Mouse (Mus musculus) midbrain, embryonic 15.5 days (tissue): Measurements from ENCODE around the gene Itsn1. TPM values are rescaled to one million over a fixed set of nuclear protein-coding genes. Genes with fewer than 3 reads are reported as not detected.

Experiments
- ATAC-seq: fragments of 200-750 bp; cut with Nextera tagmentation; replicated peaks from 2 replicates; pipeline ENCODE4 v1.8.0; 2017; ENCODE audit warnings: moderate TSS enrichment
- H3K27ac ChIP-seq: fragments of 300-500 bp; sonication (generic); 2 replicates; pipeline ENCODE4 v1.5.1; 2015; ENCODE audit warnings: mild to moderate bottlenecking, inconsistent platforms
- H3K27me3 ChIP-seq: fragments of 300-500 bp; sonication (generic); replicated peaks from 2 replicates; pipeline ENCODE4 v1.6.1; 2015; ENCODE audit warnings: inconsistent platforms
- H3K36me3 ChIP-seq: fragments of 300-500 bp; sonication (generic); replicated peaks from 2 replicates; pipeline ENCODE4 v1.6.1; 2015; ENCODE audit warnings: inconsistent platforms
- H3K4me1 ChIP-seq: fragments of 300-500 bp; sonication (generic); 2 replicates; pipeline ENCODE4 v1.6.1; 2015; ENCODE audit warnings: inconsistent platforms
- H3K4me2 ChIP-seq: fragments of 300-500 bp; sonication (generic); 2 replicates; pipeline ENCODE4 v1.6.1; 2015; ENCODE audit warnings: inconsistent platforms, mild to moderate bottlenecking, moderate library complexity
- H3K4me3 ChIP-seq: fragments of 300-500 bp; sonication (generic); 2 replicates; pipeline ENCODE4 v1.5.1; 2015; ENCODE audit warnings: mild to moderate bottlenecking, inconsistent platforms
- H3K9ac ChIP-seq: fragments of 300-500 bp; sonication (generic); 2 replicates; pipeline ENCODE4 v1.6.1; 2015; ENCODE audit warnings: mild to moderate bottlenecking, inconsistent platforms
- H3K9me3 ChIP-seq: fragments of 300-500 bp; sonication (generic); 2 replicates; pipeline ENCODE4 v1.6.1; 2016; ENCODE audit warnings: inconsistent platforms
- WGBS: fragments of 180-500 bp; shearing (Covaris S2); methylation state at CpG from one replicate; pipeline ENCODE4 v1.1.7; 2015; ENCODE audit warnings: mixed read lengths; 5-methylcytosine and 5-hydroxymethylcytosine counted together
- polyA plus RNA-seq: library from polyadenylated mRNA; unstranded; fragments of >200 nt; fragmentation: Nextera tagmentation; extraction: Ambion mirVana; gene quantifications from 2 replicates; pipeline ENCODE4 v1.2.1, GENCODE M21; 2015

The Itsn1 gene
- polyA plus RNA-seq, 1 experiment from 2014 or later, result 63.5 TPM

GRCm38 (mm10) chr16:91919056-91919455 is 190.0 kb downstream of the Itsn1 start:
- peaks cover 2% of the 10 kb centered on the region; the same call in 1 of the 2 replicates for H3K36me3 ChIP-seq
- no peaks in the 10 kb centered on the region for H3K9me3 ChIP-seq
- H3K4me2 ChIP-seq, result no peak overlapping the region
- no peaks in the 10 kb centered on the region for H3K27me3 ChIP-seq
- no peak overlapping the region for H3K27ac ChIP-seq
- no peak for ATAC-seq
- H3K9ac ChIP-seq, result no peak overlapping the region
- WGBS, result 54% methylated on average over 6 of the region's 6 CpGs
- peaks cover 6% of the 10 kb centered on the region; the same call in 1 of the 2 replicates for H3K4me1 ChIP-seq
- no peak overlapping the region for H3K4me3 ChIP-seq

GRCm38 (mm10) chr16:91921340-91921739 is 192.3 kb downstream of the Itsn1 start:
- no peak for ATAC-seq
- H3K36me3 ChIP-seq, result peaks cover 25% of the 10 kb centered on the region
- H3K9me3 ChIP-seq, result no peaks in the 10 kb centered on the region

GRCm38 (mm10) chr16:91922939-91923338 is 193.9 kb downstream of the Itsn1 start:
- H3K36me3 ChIP-seq, result peaks cover 39% of the 10 kb centered on the region
- H3K27ac ChIP-seq, result no peak overlapping the region
- no peaks in the 10 kb centered on the region for H3K27me3 ChIP-seq
- WGBS, result 85% methylated on average over 8 of the region's 8 CpGs
- no peak for ATAC-seq
- H3K4me1 ChIP-seq, result peaks cover 2% of the 10 kb centered on the region; the same call in 1 of the 2 replicates
- no peak overlapping the region for H3K4me2 ChIP-seq
- no peak overlapping the region for H3K4me3 ChIP-seq
- H3K9ac ChIP-seq, result no peak overlapping the region
- no peaks in the 10 kb centered on the region for H3K9me3 ChIP-seq

More at GRCm38 (mm10) chr16:91921340-91921739, 192.3 kb downstream of the Itsn1 start:
- no peak overlapping the region for H3K4me3 ChIP-seq
- no peak overlapping the region for H3K9ac ChIP-seq
- no peak overlapping the region for H3K27ac ChIP-seq
- H3K4me2 ChIP-seq, result no peak overlapping the region
- H3K27me3 ChIP-seq, result no peaks in the 10 kb centered on the region
- WGBS, result 93% methylated on average over 11 of the region's 11 CpGs
- H3K4me1 ChIP-seq, result peaks cover 6% of the 10 kb centered on the region; the same call in 1 of the 2 replicates

GRCm38 (mm10) chr16:91924426-91924825 is 195.3 kb downstream of the Itsn1 start:
- no peak overlapping the region for H3K9ac ChIP-seq
- H3K27ac ChIP-seq, result no peak overlapping the region
- no peak overlapping the region for H3K4me2 ChIP-seq
- H3K4me3 ChIP-seq, result no peak overlapping the region
- no peaks in the 10 kb centered on the region for H3K27me3 ChIP-seq
- WGBS, result 89% methylated on average over 8 of the region's 8 CpGs
- 0 out of 2 replicates have a peak, but pooled peaks cover under 1% of the 10 kb centered on the region for H3K4me1 ChIP-seq
- ATAC-seq, result no peak
- H3K36me3 ChIP-seq, result peaks cover 48% of the 10 kb centered on the region
- H3K9me3 ChIP-seq, result no peaks in the 10 kb centered on the region

- H3K27me3 ChIP-seq, result no peaks in the 10 kb centered on the region
- no peaks in the 10 kb centered on the region for H3K9me3 ChIP-seq
- no peak for ATAC-seq
- H3K9ac ChIP-seq, result no peak overlapping the region
- H3K4me1 ChIP-seq, result peaks cover 13% of the 10 kb centered on the region
- H3K4me2 ChIP-seq, result no peak overlapping the region
- no peak overlapping the region for H3K27ac ChIP-seq
- peaks cover 51% of the 10 kb centered on the region for H3K36me3 ChIP-seq
- no peak overlapping the region for H3K4me3 ChIP-seq
- 89% methylated on average over 16 of the region's 16 CpGs for WGBS
These were observed 199.0 kb downstream of the Itsn1 start for GRCm38 (mm10) chr16:91927911-91928630.

GRCm38 (mm10) chr16:91931078-91932013 is 202.3 kb downstream of the Itsn1 start:
- H3K36me3 ChIP-seq, result peaks cover 27% of the 10 kb centered on the region
- peak overlapping the region; percentile 84 for H3K4me3 ChIP-seq
- WGBS, result under 1% methylated on average over 53 of the region's 53 CpGs
- H3K4me2 ChIP-seq, result peak overlapping the region; percentile 67
- H3K9ac ChIP-seq, result peak overlapping the region; percentile 97
- H3K27me3 ChIP-seq, result no peaks in the 10 kb centered on the region
- H3K4me1 ChIP-seq, result peaks cover 13% of the 10 kb centered on the region
- no peaks in the 10 kb centered on the region for H3K9me3 ChIP-seq
- H3K27ac ChIP-seq, result peak overlapping the region; percentile 89
- peak; percentile 95 for ATAC-seq

- Histone ChIP-seq H3K27ac (no peak overlapping the region), H3K9me3 (no peaks in the 10 kb centered on the region), H3K36me3 (peaks cover 19% of the 10 kb centered on the region), H3K4me2 (peak overlapping the region; percentile 55), H3K9ac (no peak overlapping the region; the same call in 1 of the 2 replicates), H3K4me1 (peaks cover 13% of the 10 kb centered on the region), H3K4me3 (peak overlapping the region; percentile 84), H3K27me3 (no peaks in the 10 kb centered on the region)
- WGBS, result 54% methylated on average over 8 of the region's 8 CpGs
- no peak for ATAC-seq
These were observed 203.1 kb downstream of the Itsn1 start for GRCm38 (mm10) chr16:91932082-91932690.

- Histone ChIP-seq H3K27ac (no peak overlapping the region), H3K4me3 (no peak overlapping the region), H3K4me2 (no peak overlapping the region), H3K4me1 (peaks cover 13% of the 10 kb centered on the region), H3K27me3 (no peaks in the 10 kb centered on the region), H3K9ac (no peak overlapping the region), H3K9me3 (no peaks in the 10 kb centered on the region), H3K36me3 (peaks cover 12% of the 10 kb centered on the region)
- ATAC-seq, result no peak
- 61% methylated on average over 9 of the region's 10 CpGs for WGBS
These were observed 203.9 kb downstream of the Itsn1 start for GRCm38 (mm10) chr16:91932843-91933518.

- no peaks in the 10 kb centered on the region for H3K27me3 ChIP-seq
- H3K36me3 ChIP-seq, result no peaks in the 10 kb centered on the region
These were observed 206.0 kb downstream of the Itsn1 start for GRCm38 (mm10) chr16:91935108-91935507.

GRCm38 (mm10) chr16:91935726-91936125 is 206.6 kb downstream of the Itsn1 start:
- H3K9me3 ChIP-seq, result no peaks in the 10 kb centered on the region
- 61% methylated on average over 8 of the region's 8 CpGs for WGBS
- H3K36me3 ChIP-seq, result no peaks in the 10 kb centered on the region
- no peak overlapping the region for H3K4me3 ChIP-seq
- ATAC-seq, result no peak
- no peaks in the 10 kb centered on the region for H3K27me3 ChIP-seq
- no peak overlapping the region for H3K4me2 ChIP-seq
- peaks cover 1% of the 10 kb centered on the region for H3K4me1 ChIP-seq
- no peak overlapping the region for H3K9ac ChIP-seq
- no peak overlapping the region for H3K27ac ChIP-seq

More at GRCm38 (mm10) chr16:91935108-91935507, 206.0 kb downstream of the Itsn1 start:
- H3K27ac ChIP-seq, result no peak overlapping the region
- ATAC-seq, result no peak
- H3K4me3 ChIP-seq, result no peak overlapping the region
- peaks cover 8% of the 10 kb centered on the region for H3K4me1 ChIP-seq
- no peaks in the 10 kb centered on the region for H3K9me3 ChIP-seq
- H3K4me2 ChIP-seq, result no peak overlapping the region
- 32% methylated on average over 8 of the region's 8 CpGs for WGBS
- H3K9ac ChIP-seq, result no peak overlapping the region

GRCm38 (mm10) chr16:91936340-91937030 is 207.4 kb downstream of the Itsn1 start:
- ATAC-seq, result 0 out of 2 replicates have a peak, but pooled peaks have one; percentile 40
- H3K27me3 ChIP-seq, result no peaks in the 10 kb centered on the region
- no peak overlapping the region for H3K27ac ChIP-seq
- no peak overlapping the region for H3K4me2 ChIP-seq
- H3K4me3 ChIP-seq, result no peak overlapping the region
- no peak overlapping the region for H3K9ac ChIP-seq
- H3K36me3 ChIP-seq, result no peaks in the 10 kb centered on the region
- no peaks in the 10 kb centered on the region for H3K9me3 ChIP-seq
- H3K4me1 ChIP-seq, result no peaks in the 10 kb centered on the region
- 51% methylated on average over 10 of the region's 10 CpGs for WGBS
